Mouse (Mus musculus) mesoderm, embryonic 11.5 days (tissue): ENCODE measurements around the gene Osbpl10.

Experiments used
- DNase-seq: peaks from one replicate; pipeline ENCODE4 v3.0.0-alpha.2; 2012; ENCODE audit warnings: low read depth, low spot score

The Osbpl10 gene

GRCm38 (mm10) chr9:115163031-115163430 is 184.7 kb downstream of the Osbpl10 start:
- DNase-seq: peak; percentile 81

- DNase-seq: no peak
Measured at GRCm38 (mm10) chr9:115163693-115164092, 185.3 kb downstream of the Osbpl10 start.

DNA sequence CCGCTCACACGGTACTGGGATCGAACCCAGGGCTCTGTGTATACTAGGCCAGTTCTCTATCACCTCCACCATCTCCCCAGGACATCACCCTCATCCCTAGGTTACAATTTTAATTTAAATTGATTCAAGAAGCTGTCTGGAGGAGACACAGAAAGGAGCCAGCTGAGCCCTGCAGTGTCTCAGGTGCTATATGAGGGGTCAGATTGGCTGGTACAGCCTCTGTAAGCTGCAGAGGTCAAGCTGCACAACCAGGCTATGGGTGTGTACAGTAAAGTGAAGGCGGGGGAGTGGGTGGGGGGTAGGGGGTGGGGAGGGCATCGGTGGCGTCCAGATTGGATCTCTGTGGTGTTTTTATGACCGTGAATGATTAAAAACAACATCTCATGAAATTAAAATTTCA is 186.0 kb downstream of the Osbpl10 start:
- DNase-seq: no peak

GRCm38 (mm10) chr9:115165996-115166395 is 187.6 kb downstream of the Osbpl10 start:
- DNase-seq: no peak

DNA sequence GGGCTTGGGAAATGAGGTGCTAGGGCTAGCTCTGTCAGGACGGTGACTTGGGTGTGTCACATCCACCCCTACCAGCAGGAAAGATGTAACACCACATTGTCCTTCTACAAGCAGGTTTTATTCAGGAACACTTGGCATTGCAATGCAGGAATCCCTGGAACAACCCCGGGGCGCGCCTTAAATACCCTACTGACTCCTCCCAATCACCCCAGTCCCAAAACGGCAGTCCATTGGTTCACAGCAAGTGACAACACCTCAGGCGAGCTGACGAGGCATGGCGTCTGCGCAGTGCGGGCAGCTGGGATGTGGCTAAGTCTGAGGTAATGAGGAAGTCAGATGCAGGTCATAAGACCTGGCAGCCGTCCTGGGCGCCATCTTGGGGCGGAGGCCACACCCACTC is 191.2 kb downstream of the Osbpl10 start:
- no peak for DNase-seq

GRCm38 (mm10) chr9:115172096-115172495 is 193.7 kb downstream of the Osbpl10 start:
- DNase-seq: no peak

DNA sequence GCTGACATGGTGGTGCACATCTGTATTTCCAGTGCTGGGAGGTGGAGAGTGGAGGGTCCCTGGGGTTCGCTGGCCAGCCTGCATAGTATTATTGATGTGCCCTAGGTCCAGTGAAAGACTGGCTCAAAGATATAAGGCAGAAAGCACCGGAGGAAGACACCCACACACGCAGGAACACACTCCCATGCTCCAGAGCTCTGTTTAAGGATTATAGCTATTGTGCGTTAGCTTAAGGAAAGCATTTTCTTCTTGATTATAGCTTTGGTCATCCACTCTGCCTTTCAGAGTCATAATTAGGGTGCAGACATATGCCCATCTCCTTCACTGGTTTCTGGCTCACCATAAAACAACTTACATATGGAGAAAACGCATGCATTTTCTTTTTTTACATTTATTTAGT is 200.8 kb downstream of the Osbpl10 start:
- DNase-seq: no peak

- DNase-seq: peak; percentile 41
Measured at GRCm38 (mm10) chr9:115179935-115180334, 201.6 kb downstream of the Osbpl10 start.

DNA sequence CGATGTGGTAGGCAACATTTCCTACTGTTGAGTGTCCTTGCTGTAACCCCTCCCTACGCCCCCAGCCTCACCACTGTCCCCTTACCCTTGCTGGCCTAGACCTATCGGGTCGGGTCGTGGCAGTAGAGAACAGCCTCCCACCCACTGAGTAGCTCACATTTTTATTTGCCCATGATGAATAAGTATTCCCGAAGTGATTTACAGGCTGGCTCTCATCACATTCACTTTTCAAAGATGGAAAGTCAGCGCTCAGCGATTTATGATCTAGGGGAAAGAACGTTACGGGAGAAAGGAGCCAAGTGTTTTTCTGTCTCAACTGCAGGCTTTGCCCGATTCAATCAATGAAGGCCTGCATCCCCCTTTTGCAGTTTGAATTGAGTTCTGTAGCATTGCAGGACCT is 208.0 kb downstream of the Osbpl10 start:
- DNase-seq: no peak

GRCm38 (mm10) chr9:115190376-115190942 is 212.1 kb downstream of the Osbpl10 start:
- DNase-seq: no peak

DNA sequence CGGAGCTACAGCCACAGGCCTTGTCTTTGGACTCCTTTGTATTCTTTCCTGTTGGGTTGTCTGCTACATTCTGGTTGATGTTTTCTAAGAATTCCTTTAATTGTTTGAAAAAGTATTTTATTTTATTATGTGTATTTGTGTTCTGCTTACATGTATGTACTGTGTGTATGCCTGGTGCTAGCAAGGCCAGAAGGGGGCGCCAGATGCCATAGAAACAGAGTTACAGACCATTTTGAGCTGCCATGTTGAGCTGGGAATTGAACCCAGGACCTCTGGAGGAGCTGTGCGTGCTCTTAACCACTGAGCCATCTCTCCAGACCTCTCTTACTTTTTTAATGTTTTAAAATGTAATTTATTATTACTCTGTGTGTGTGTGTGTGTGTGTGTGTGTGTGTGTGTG is 214.5 kb downstream of the Osbpl10 start:
- DNase-seq: no peak

- DNase-seq: no peak
Measured at GRCm38 (mm10) chr9:115197082-115197481, 218.7 kb downstream of the Osbpl10 start.

- DNase-seq: no peak
Measured at GRCm38 (mm10) chr9:115200166-115200862, 221.9 kb downstream of the Osbpl10 start.

DNA sequence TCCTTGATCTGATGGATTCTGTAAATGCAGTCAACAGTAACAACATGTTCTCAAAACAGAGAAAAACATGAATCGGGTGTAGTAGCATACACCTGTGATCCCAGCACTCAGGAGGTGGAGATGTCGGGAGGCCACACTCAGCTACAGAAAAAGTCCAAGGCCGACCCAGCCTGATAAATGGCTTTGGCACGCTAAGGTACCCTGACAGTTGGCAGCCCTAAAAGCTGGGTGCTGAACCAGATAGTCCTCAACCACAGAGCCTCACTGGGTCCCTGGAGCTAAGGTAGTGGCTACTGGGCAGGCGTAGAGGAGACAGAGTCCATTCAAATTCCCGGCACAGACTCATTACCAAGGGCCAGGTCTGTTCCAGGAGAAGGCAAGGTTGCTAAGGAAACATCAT is 222.9 kb downstream of the Osbpl10 start:
- no peak for DNase-seq

DNA sequence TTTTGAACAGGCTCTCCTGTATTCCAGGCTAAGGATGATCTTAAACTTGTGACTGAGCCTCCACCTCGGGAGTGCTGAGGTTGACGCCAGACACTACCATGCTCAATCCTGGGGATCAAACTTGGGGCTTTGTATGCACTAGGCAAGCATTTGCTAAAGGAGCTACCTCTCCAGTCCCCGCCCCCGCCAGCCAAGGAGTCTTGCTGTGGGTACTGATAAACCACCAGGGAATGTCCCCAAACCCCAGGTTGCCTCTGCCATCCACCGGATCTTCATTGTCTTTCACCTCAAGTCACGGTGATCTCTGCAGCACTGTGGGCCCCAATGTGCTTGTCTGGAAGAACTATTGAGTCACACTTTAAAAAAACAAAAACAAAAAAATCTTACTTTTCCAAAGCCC is 224.8 kb downstream of the Osbpl10 start:
- DNase-seq: no peak

GRCm38 (mm10) chr9:115205491-115205890 is 227.1 kb downstream of the Osbpl10 start:
- DNase-seq: no peak

- DNase-seq: no peak
Measured at GRCm38 (mm10) chr9:115206219-115206618, 227.8 kb downstream of the Osbpl10 start.

GRCm38 (mm10) chr9:115209737-115210136 is 231.4 kb downstream of the Osbpl10 start:
- DNase-seq: no peak

DNA sequence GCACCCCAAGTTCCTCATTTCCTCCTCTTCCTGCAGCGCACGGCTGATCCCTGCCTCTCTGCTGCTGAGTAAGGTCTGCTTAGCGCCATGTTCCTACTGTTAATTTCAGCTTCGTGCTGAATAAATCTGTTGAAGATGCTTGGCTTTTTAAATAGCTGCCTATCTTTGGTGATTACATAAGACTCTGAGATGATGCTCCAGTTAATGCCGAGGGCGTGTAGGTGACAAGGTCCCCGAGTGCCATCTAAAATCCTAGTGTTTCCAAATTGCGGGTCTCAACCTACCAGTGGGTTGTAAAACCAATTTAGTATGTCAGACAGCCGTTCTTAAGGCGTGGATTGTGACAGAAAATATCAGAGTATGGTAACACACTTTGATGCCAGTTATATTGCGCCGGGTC is 232.2 kb downstream of the Osbpl10 start:
- DNase-seq: no peak

GRCm38 (mm10) chr9:115213755-115214264 is 235.4 kb downstream of the Osbpl10 start:
- no peak for DNase-seq

GRCm38 (mm10) chr9:115214572-115215571 is 236.5 kb downstream of the Osbpl10 start:
- no peak for DNase-seq
